Mouse (Mus musculus): ENCODE data around the gene Tex14. TPM values are rescaled to one million over a fixed set of nuclear protein-coding genes. Genes with fewer than 3 reads are reported as not detected.

Gene Tex14
- polyA plus RNA-seq, 1 experiment = 0.34 TPM

Other genes with a start within 250 kb of the Tex14 start
- gene Ppm1e, start 46.0 kb upstream of the Tex14 start, polyA plus RNA-seq (2012; rRNA removed) = 131 and 144 TPM in 2 replicates
- 3.5 and 3.7 TPM in 2 replicates for gene Rad51c, start 111 bp upstream of the Tex14 start, polyA plus RNA-seq (2012; rRNA removed)
- gene Gm11492, start 161.6 kb downstream of the Tex14 start, polyA plus RNA-seq (2012; rRNA removed) = 0.04 TPM in 1 of 2 replicates, not detected in the other
- 287 and 294 TPM in 2 replicates for gene Sept4, start 163.8 kb downstream of the Tex14 start, polyA plus RNA-seq (2012; rRNA removed)
- 41.5 and 47.3 TPM in 2 replicates for gene Mtmr4, start 187.1 kb downstream of the Tex14 start, polyA plus RNA-seq (2012; rRNA removed)
- 0.29 and 0.46 TPM in 2 replicates for gene Hsf5, start 212.1 kb downstream of the Tex14 start, polyA plus RNA-seq (2012; rRNA removed)

All from frontal cortex, adult 2 months (tissue).